ENCODE assay signal across 20 mouse cellular contexts in genomic region chr9:56302921-56303465, GRCm38 (mm10).
A peak's percentile ranks its signal among the peaks of the same experiment; 100 is the strongest.
DNase-seq lines count a peak whose midpoint lies in the region; ATAC-seq and TF ChIP-seq lines count a peak whose summit lies in the region.
"Had no signal": no experiment of that assay in that cellular context is flagged by ENCODE, and none has a peak within 500 bp of the region (broad histone marks: within the 10 kb centered on the region; RNA-seq: fewer than 3 reads in every experiment).

No protein-coding gene starts in this region.

- H3K4me2 ChIP-seq in heart, embryonic 16.5 days (ENCODE audit: low read depth, low read length): no peak overlapping the region
- no peak overlapping the region for H3K4me2 ChIP-seq in lung, embryonic 14.5 days
- H3K4me2 ChIP-seq in neural tube, embryonic 15.5 days: no peak overlapping the region
- H3K4me2 ChIP-seq: forebrain, embryonic 13.5 days; heart, embryonic 11.5 days; hindbrain, embryonic 15.5 days had no signal

- H3K9ac ChIP-seq in heart, embryonic 16.5 days (ENCODE audit: low read length): no peak overlapping the region
- H3K9ac ChIP-seq in lung, embryonic 14.5 days: no peak overlapping the region
- no peak overlapping the region for H3K9ac ChIP-seq in neural tube, embryonic 15.5 days (replicated peaks)
- H3K9ac ChIP-seq: forebrain, embryonic 13.5 days; hindbrain, embryonic 15.5 days; liver, postnatal 0 days had no signal

- H3K27ac ChIP-seq in heart, embryonic 16.5 days (ENCODE audit: low read length): peak overlapping the region; percentile 8; the same call in 1 of the 2 replicates
- no peak overlapping the region for H3K27ac ChIP-seq in heart, embryonic 10.5 days
- H3K27ac ChIP-seq in lung, embryonic 14.5 days (ENCODE audit: low read depth): no peak overlapping the region
- no peak overlapping the region for H3K27ac ChIP-seq in neural tube, embryonic 15.5 days (replicated peaks)
- H3K27ac ChIP-seq: forebrain, embryonic 13.5 days; hindbrain, embryonic 15.5 days had no signal

- no peak for ATAC-seq in heart, embryonic 16.5 days (replicated peaks; ENCODE audit: extremely low read depth, insufficient read depth, low FRiP score)
- ATAC-seq in lung, embryonic 14.5 days (ENCODE audit: insufficient read depth): no peak
- no peak for ATAC-seq in neural tube, embryonic 15.5 days (ENCODE audit: low FRiP score)
- ATAC-seq: forebrain, embryonic 13.5 days; liver, postnatal 0 days had no signal

- H3K4me1 ChIP-seq in heart, embryonic 16.5 days (ENCODE audit: control insufficient read depth, insufficient read depth, low read length): peaks cover 12% of the 10 kb centered on the region
- peaks cover 11% of the 10 kb centered on the region; the same call in 1 of the 2 replicates for H3K4me1 ChIP-seq in heart, embryonic 10.5 days
- H3K4me1 ChIP-seq in lung, embryonic 14.5 days (ENCODE audit: insufficient read depth): no peaks in the 10 kb centered on the region
- peaks cover 9% of the 10 kb centered on the region; the same call in 1 of the 2 replicates for H3K4me1 ChIP-seq in neural tube, embryonic 15.5 days

- WGBS in heart, embryonic 16.5 days: 61% methylated on average over 3 of the region's 3 CpGs
- WGBS in heart, embryonic 10.5 days: 59% methylated on average over 3 of the region's 3 CpGs
- 42% methylated on average over 3 of the region's 3 CpGs for WGBS in lung, embryonic 14.5 days
- WGBS in neural tube, embryonic 15.5 days: 8% methylated on average over 3 of the region's 3 CpGs

- H3K4me3 ChIP-seq in heart, embryonic 16.5 days (ENCODE audit: low read length): no peak overlapping the region
- no peak overlapping the region for H3K4me3 ChIP-seq in heart, embryonic 10.5 days
- no peak overlapping the region for H3K4me3 ChIP-seq in lung, embryonic 14.5 days (ENCODE audit: low read depth, low read length)
- no peak overlapping the region for H3K4me3 ChIP-seq in neural tube, embryonic 15.5 days (replicated peaks)
- H3K4me3 ChIP-seq: forebrain, embryonic 13.5 days; hindbrain, embryonic 15.5 days; megakaryocyte, embryonic 14.5 days had no signal

- no peaks in the 10 kb centered on the region for H3K27me3 ChIP-seq in heart, embryonic 16.5 days (ENCODE audit: control insufficient read depth, insufficient read depth, low read length)
- H3K27me3 ChIP-seq in heart, embryonic 10.5 days (ENCODE audit: insufficient read depth, poor library complexity, severe bottlenecking): no peaks in the 10 kb centered on the region
- H3K27me3 ChIP-seq in lung, embryonic 14.5 days (ENCODE audit: insufficient read depth, low read length): no peaks in the 10 kb centered on the region
- no peaks in the 10 kb centered on the region for H3K27me3 ChIP-seq in neural tube, embryonic 15.5 days (replicated peaks)
- H3K27me3 ChIP-seq: forebrain, embryonic 13.5 days; hindbrain, embryonic 15.5 days; megakaryocyte, embryonic 14.5 days had no signal

- H3K9me3 ChIP-seq in heart, embryonic 16.5 days (replicated peaks; ENCODE audit: control insufficient read depth, low read length): no peaks in the 10 kb centered on the region
- H3K9me3 ChIP-seq in heart, embryonic 10.5 days: no peaks in the 10 kb centered on the region
- H3K9me3 ChIP-seq in lung, embryonic 14.5 days (ENCODE audit: low read depth, low read length): no peaks in the 10 kb centered on the region
- no peaks in the 10 kb centered on the region for H3K9me3 ChIP-seq in neural tube, embryonic 15.5 days (replicated peaks)
- H3K9me3 ChIP-seq: forebrain, embryonic 13.5 days; hindbrain, embryonic 15.5 days; megakaryocyte, embryonic 14.5 days had no signal

- no peak for TF ChIP-seq CTCF in lung, embryonic 14.5 days (IDR thresholded peaks at IDR 0.05; ENCODE audit: low read depth)

- DNase-seq in heart, embryonic 10.5 days (ENCODE audit: low spot score): no peak
- peak; percentile 15 for DNase-seq in lung, embryonic 14.5 days
- no peak for DNase-seq in lung, postnatal 36 days
- DNase-seq in neural tube, embryonic 10.5 days (ENCODE audit: extremely low spot score, low spot score): peak; percentile 15
- peak; percentile 91 for DNase-seq in retina, postnatal 1 day
- DNase-seq in cerebellum, adult 11 months: no peak
- DNase-seq: adrenal gland, postnatal 10 days; cerebellum, adult 8-10 months; gastrocnemius, postnatal 25 days; kidney, adult 18-20 months; liver; liver, postnatal 0 days; right cerebral cortex, postnatal 25 days; thymus, postnatal 14 days had no signal

- no peaks in the 10 kb centered on the region for H3K36me3 ChIP-seq in heart, embryonic 16.5 days (ENCODE audit: control insufficient read depth, insufficient read depth)
- H3K36me3 ChIP-seq in heart, embryonic 10.5 days: no peaks in the 10 kb centered on the region
- no peaks in the 10 kb centered on the region for H3K36me3 ChIP-seq in lung, embryonic 14.5 days (ENCODE audit: insufficient read depth)
- no peaks in the 10 kb centered on the region for H3K36me3 ChIP-seq in neural tube, embryonic 15.5 days
- H3K36me3 ChIP-seq: hindbrain, embryonic 15.5 days had no signal

Comparison
In these comparisons a context has a peak if more than half of its experiments do, and no peak if none do; other contexts are left out.
1. DNase-seq: peak in lung, embryonic 14.5 days (single experiment), neural tube, embryonic 10.5 days (single experiment) and retina, postnatal 1 day (single experiment); none in heart, embryonic 10.5 days (single experiment), lung, postnatal 36 days (single experiment) and cerebellum, adult 11 months (single experiment).